Mouse (Mus musculus) MEL (cell line): ENCODE results near the gene Crybb1. TPM values are rescaled to one million over a fixed set of nuclear protein-coding genes. Genes with fewer than 3 reads are reported as not detected.
A peak's percentile ranks its signal among the peaks of the same experiment; 100 is the strongest.

Source experiments
- DNase-seq: peaks from one replicate; pipeline ENCODE4 v3.0.0; 2011; ENCODE audit warnings: low read depth, low spot score
- H3K27ac ChIP-seq: 2 replicates; pipeline ENCODE4 v1.5.1; 2012; ENCODE audit warnings: low read depth, mild to moderate bottlenecking, control low read depth, low read length, moderate library complexity; ENCODE audit not compliant: control insufficient read depth
- H3K27me3 ChIP-seq, 2 experiments: fragments of 150-350 bp in 1 of 2; sonication (generic) in 1 of 2; 2 replicates each; pipeline ENCODE4 v1.6.1; 2012; ENCODE audit warnings: low read length in 2 of 2, mild to moderate bottlenecking in 2 of 2, improper control_type of control experiment in 1 of 2, moderate library complexity in 1 of 2; ENCODE audit not compliant: insufficient read depth in 2 of 2, control insufficient read depth in 1 of 2
- H3K36me3 ChIP-seq, 2 experiments: 2 replicates each; pipeline ENCODE4 v1.6.1; 2012 to 2014; ENCODE audit warnings: low read length in 2 of 2, improper control_type of control experiment in 1 of 2, inconsistent platforms in 1 of 2, mild to moderate bottlenecking in 1 of 2; ENCODE audit not compliant: insufficient read depth in 2 of 2, control insufficient read depth in 1 of 2
- H3K4me1 ChIP-seq, 2 experiments: fragments of 150-350 bp in 1 of 2; sonication (generic) in 1 of 2; 2 replicates each; pipeline ENCODE4 v1.6.1; 2012; ENCODE audit warnings: low read length in 2 of 2, improper control_type of control experiment in 1 of 2, mild to moderate bottlenecking in 1 of 2; ENCODE audit not compliant: insufficient read depth in 2 of 2, control insufficient read depth in 1 of 2
- H3K4me3 ChIP-seq, 2 experiments: fragments of 150-350 bp in 1 of 2; sonication (generic) in 1 of 2; 2 replicates each; pipeline ENCODE4 v1.5.1; 2012; ENCODE audit warnings: low read depth in 2 of 2, low read length in 2 of 2, mild to moderate bottlenecking in 2 of 2, moderate library complexity in 2 of 2, control low read depth in 1 of 2, improper control_type of control experiment in 1 of 2; ENCODE audit not compliant: control insufficient read depth in 1 of 2, insufficient read depth in 1 of 2
- H3K79me2 ChIP-seq: 2 replicates; pipeline ENCODE4 v1.6.1; 2012; ENCODE audit warnings: mild to moderate bottlenecking, low read length, moderate library complexity; ENCODE audit not compliant: control insufficient read depth, poor library complexity, insufficient read depth
- H3K9ac ChIP-seq: 2 replicates; pipeline ENCODE4 v1.6.1; 2012; ENCODE audit warnings: low read depth, mild to moderate bottlenecking, control low read depth, low read length, moderate library complexity; ENCODE audit not compliant: control insufficient read depth, poor library complexity, severe bottlenecking
- H3K9me3 ChIP-seq: fragments of 150-350 bp; sonication (generic); replicated peaks from 2 replicates; pipeline ENCODE4 v1.6.1; 2012; ENCODE audit warnings: mild to moderate bottlenecking, low read length, improper control_type of control experiment, moderate library complexity; ENCODE audit not compliant: insufficient read depth
- ELF1 ChIP-seq: IDR thresholded peaks from 2 replicates; pipeline ENCODE4 v1.6.1; 2014; ENCODE audit warnings: low read depth, mild to moderate bottlenecking, inconsistent platforms, low read length, improper control_type of control experiment, moderate library complexity
- EP300 ChIP-seq, 2 experiments: IDR thresholded peaks; 2 replicates each; pipeline ENCODE4 v1.6.1; 2011; ENCODE audit warnings: improper control_type of control experiment in 2 of 2, low read length in 2 of 2, low read depth in 1 of 2, mild to moderate bottlenecking in 1 of 2
- ETS1 ChIP-seq: IDR thresholded peaks from 2 replicates; pipeline ENCODE4 v1.6.1; 2012; ENCODE audit warnings: low read depth, mild to moderate bottlenecking, inconsistent platforms, low read length, improper control_type of control experiment, moderate library complexity
- GATA1 ChIP-seq: IDR thresholded peaks from 2 replicates; pipeline ENCODE4 v1.6.1; 2011; ENCODE audit warnings: low read depth, low read length, improper control_type of control experiment
- HCFC1 ChIP-seq: IDR thresholded peaks from 2 replicates; pipeline ENCODE4 v1.6.1; 2012; ENCODE audit warnings: low read depth, mild to moderate bottlenecking, inconsistent platforms, low read length, improper control_type of control experiment, moderate library complexity
- JUND ChIP-seq: IDR thresholded peaks from 2 replicates; pipeline ENCODE4 v1.6.1; 2011; ENCODE audit warnings: low read depth, mild to moderate bottlenecking, improper control_type of control experiment, low read length
- KAT2A ChIP-seq: conservative IDR thresholded peaks from 2 replicates; pipeline ENCODE4 v1.6.1; 2012; ENCODE audit warnings: low read depth, low read length, improper control_type of control experiment, inconsistent platforms
- MAX ChIP-seq: IDR thresholded peaks from 2 replicates; pipeline ENCODE4 v1.6.1; 2011; ENCODE audit warnings: low read length, improper control_type of control experiment
- MEF2A ChIP-seq: IDR thresholded peaks from 2 replicates; pipeline ENCODE4 v1.6.1; 2014; ENCODE audit warnings: low read depth, mild to moderate bottlenecking, inconsistent platforms, low read length, improper control_type of control experiment; ENCODE audit not compliant: poor library complexity, insufficient replicate concordance, severe bottlenecking; ENCODE audit errors: extremely low read depth
- MYC ChIP-seq: IDR thresholded peaks from 2 replicates; pipeline ENCODE4 v1.6.1; 2011; ENCODE audit warnings: low read depth, mild to moderate bottlenecking, low read length, improper control_type of control experiment, moderate library complexity
- NRF1 ChIP-seq: IDR thresholded peaks from 2 replicates; pipeline ENCODE4 v1.6.1; 2014; ENCODE audit warnings: low read depth, mild to moderate bottlenecking, inconsistent platforms, low read length, improper control_type of control experiment, moderate library complexity; ENCODE audit not compliant: poor library complexity, insufficient read depth, severe bottlenecking
- RCOR1 ChIP-seq: IDR thresholded peaks from 2 replicates; pipeline ENCODE4 v1.6.1; 2012; ENCODE audit warnings: low read depth, mild to moderate bottlenecking, inconsistent platforms, low read length, improper control_type of control experiment
- SIN3A ChIP-seq: IDR thresholded peaks from 2 replicates; pipeline ENCODE4 v1.6.1; 2012; ENCODE audit warnings: low read length, improper control_type of control experiment, inconsistent platforms
- SMC3 ChIP-seq: IDR thresholded peaks from 2 replicates; pipeline ENCODE4 v1.6.1; 2011; ENCODE audit warnings: low read depth, low read length, improper control_type of control experiment
- TBP ChIP-seq: IDR thresholded peaks from 2 replicates; pipeline ENCODE4 v1.8.0; 2011; ENCODE audit warnings: low read depth, low read length, improper control_type of control experiment
- ZC3H11A ChIP-seq: IDR thresholded peaks from 2 replicates; pipeline ENCODE4 v1.6.1; 2012; ENCODE audit warnings: low read depth, mild to moderate bottlenecking, inconsistent platforms, low read length, improper control_type of control experiment
- ZKSCAN1 ChIP-seq: IDR thresholded peaks from 2 replicates; pipeline ENCODE4 v1.6.1; 2012; ENCODE audit warnings: low read depth, mild to moderate bottlenecking, inconsistent platforms, low read length, improper control_type of control experiment, moderate library complexity
- ZNF384 ChIP-seq: IDR thresholded peaks from 2 replicates; pipeline ENCODE4 v1.6.1; 2012; ENCODE audit warnings: low read depth, mild to moderate bottlenecking, inconsistent platforms, low read length, improper control_type of control experiment
- polyA plus RNA-seq, 2 experiments: library from polyadenylated mRNA; stranded (reverse) in 1 of 2; unstranded in 1 of 2; fragments of >175 nt in 1 of 2; fragments of >200 nt in 1 of 2; gene quantifications; 2 replicates each; pipeline versions ENCODE4 v1.2.1 to v1.2.4; 2012; ENCODE audit warnings: low replicate concordance in 2 of 2, low read depth in 1 of 2; ENCODE audit not compliant: insufficient read length in 2 of 2, insufficient read depth in 1 of 2, missing spikeins in 1 of 2
- total RNA-seq: library from RNA; depleted of rRNA; stranded (reverse); fragments of 300-350 nt; gene quantifications from 2 replicates; pipeline ENCODE4 v1.2.3, GENCODE M21; 2012

Gene Crybb1
- total and polyA plus RNA-seq, 3 experiments, result 0.24 to 0.27 TPM; not detected in 1

- 0 out of 2 replicates have a peak, but pooled peaks have one; percentile 30 for TF ChIP-seq MYC
- TF ChIP-seq SMC3, result no peak
- TF ChIP-seq, all 39 proteins: peak for 6
Measured at GRCm38 (mm10) chr5:112280151-112280550, 24.5 kb downstream of the Crybb1 start (continued).

GRCm38 (mm10) chr5:112280863-112281660 lies 25.4 kb downstream of the Crybb1 start:
- H3K9ac ChIP-seq, result no peak overlapping the region
- no peaks in the 10 kb centered on the region for H3K9me3 ChIP-seq
- H3K79me2 ChIP-seq, result peaks cover 85% of the 10 kb centered on the region
- no peak overlapping the region for H3K4me3 ChIP-seq
- H3K27ac ChIP-seq, result peak overlapping the region; percentile 32
- TF ChIP-seq TBP (no peak), GATA1 (no peak), ZKSCAN1 (no peak), EP300 (IDR thresholded peaks at IDR 0.05; ENCODE audit: low read depth in 1 of 2, low read length in 2 of 2) (no peak), RCOR1 (no peak), SIN3A (no peak), ZNF384 (no peak), ETS1 (no peak), KAT2A (no peak), ZC3H11A (no peak), MAX (no peak), ELF1 (no peak), MEF2A (no peak), NRF1 (no peak), JUND (no peak), HCFC1 (no peak)
- H3K36me3 ChIP-seq, result peaks cover 0 to 70% of the 10 kb centered on the region in 2 experiments; a peak in 2 of 4 replicates
- no peak for DNase-seq
- peaks cover 13 to 82% of the 10 kb centered on the region in 2 experiments for H3K4me1 ChIP-seq
- no peaks in the 10 kb centered on the region for H3K27me3 ChIP-seq
